ENCODE assay signal across 14 mouse cellular contexts in genomic region chr17:12160984-12161764, GRCm38 (mm10). TPM values are rescaled to one million over a fixed set of nuclear protein-coding genes. Genes with fewer than 3 reads are reported as not detected.
DNase-seq lines count a peak whose midpoint lies in the region; ATAC-seq and TF ChIP-seq lines count a peak whose summit lies in the region.
"Had no signal": no experiment of that assay in that cellular context is flagged by ENCODE, and none has a peak within 500 bp of the region (broad histone marks: within the 10 kb centered on the region; RNA-seq: fewer than 3 reads in every experiment).

No protein-coding gene starts in this region.

- H3K27ac ChIP-seq in thymus, adult 2 months (ENCODE audit: control insufficient read depth, insufficient read depth, low read length), result no peak overlapping the region
- H3K27ac ChIP-seq in neural tube, embryonic 15.5 days (replicated peaks), result no peak overlapping the region
- H3K27ac ChIP-seq: embryonic facial prominence, embryonic 13.5 days; heart, embryonic 13.5 days; hindbrain, embryonic 14.5 days; midbrain, embryonic 10.5 days had no signal

- 93% methylated on average over 13 of the region's 13 CpGs for WGBS in thymus, adult 2 months
- 91% methylated on average over 13 of the region's 13 CpGs for WGBS in neural tube, embryonic 15.5 days

- no peak for TF ChIP-seq CTCF in thymus, adult 2 months (IDR thresholded peaks at IDR 0.05; ENCODE audit: borderline replicate concordance, control insufficient read depth, extremely low read depth, insufficient read depth, low read length, poor library complexity)

- no peak overlapping the region for H3K9ac ChIP-seq in neural tube, embryonic 15.5 days (replicated peaks)
- H3K9ac ChIP-seq: embryonic facial prominence, embryonic 13.5 days; heart, embryonic 13.5 days; hindbrain, embryonic 14.5 days had no signal

- H3K9me3 ChIP-seq in neural tube, embryonic 15.5 days (replicated peaks), result no peaks in the 10 kb centered on the region
- H3K9me3 ChIP-seq: embryonic facial prominence, embryonic 13.5 days; heart, embryonic 13.5 days; midbrain, embryonic 10.5 days had no signal

- no peaks in the 10 kb centered on the region for H3K27me3 ChIP-seq in thymus, adult 2 months (ENCODE audit: control insufficient read depth, insufficient read depth, low read length)
- H3K27me3 ChIP-seq in neural tube, embryonic 15.5 days (replicated peaks), result no peaks in the 10 kb centered on the region
- H3K27me3 ChIP-seq: embryonic facial prominence, embryonic 13.5 days; heart, embryonic 13.5 days had no signal

- H3K4me3 ChIP-seq in thymus, adult 2 months (ENCODE audit: control insufficient read depth, insufficient read depth, low read length), result no peak overlapping the region
- H3K4me3 ChIP-seq in neural tube, embryonic 15.5 days (replicated peaks), result no peak overlapping the region
- H3K4me3 ChIP-seq: embryonic facial prominence, embryonic 13.5 days; heart, embryonic 13.5 days; midbrain, embryonic 10.5 days had no signal

- H3K4me1 ChIP-seq in thymus, adult 2 months (replicated peaks; ENCODE audit: control insufficient read depth, insufficient read depth, low read length), result peaks cover 14% of the 10 kb centered on the region
- peaks cover 27% of the 10 kb centered on the region for H3K4me1 ChIP-seq in neural tube, embryonic 15.5 days

- peak; percentile 34 for DNase-seq in gastrocnemius, postnatal 14 days
- no peak for DNase-seq in gastrocnemius, postnatal 4 days (ENCODE audit: low spot score in 2 of 2)
- DNase-seq in lung, adult 18-20 months, result peak; percentile 51 to 66
- no peak for DNase-seq in lung, postnatal 4 days
- peak; percentile 51 for DNase-seq in adrenal gland, postnatal 10 days
- peak; percentile 74 for DNase-seq in skeletal muscle tissue, adult 2 months (ENCODE audit: low read depth, low spot score)
- no peak for DNase-seq in thymus, adult 2 months
- DNase-seq: kidney, adult 2 months had no signal

- TF ChIP-seq POLR2A in thymus, adult 2 months (IDR thresholded peaks at IDR 0.05; ENCODE audit: control insufficient read depth, extremely low read depth, insufficient read depth, low read length, poor library complexity), result no peak

- intact Hi-C loops in gastrocnemius, postnatal 14 days (cut with DNase I; ENCODE audit: low total_unique reads), result no loop called here

- no peak overlapping the region for H3K4me2 ChIP-seq in neural tube, embryonic 15.5 days
- H3K4me2 ChIP-seq: embryonic facial prominence, embryonic 13.5 days; heart, embryonic 13.5 days; hindbrain, embryonic 14.5 days had no signal

- no peaks in the 10 kb centered on the region for H3K36me3 ChIP-seq in thymus, adult 2 months (ENCODE audit: control insufficient read depth, insufficient read depth, low read length)
- H3K36me3 ChIP-seq in neural tube, embryonic 15.5 days, result no peaks in the 10 kb centered on the region

- ATAC-seq in neural tube, embryonic 15.5 days (ENCODE audit: low FRiP score), result no peak
- ATAC-seq: forebrain, embryonic 14.5 days had no signal

RNA-seq across cellular contexts. Expression of gene Agpat4, which starts 42.7 kb away (rescaled TPM):
- total RNA-seq in gastrocnemius, postnatal 14 days (2021), result 1 to 10 TPM; 4.5 to 4.8 TPM
- total RNA-seq in gastrocnemius, postnatal 4 days (2021), result 10 to 100 TPM; 11.2 to 13.5 TPM
- 10 to 100 TPM; 19.9 to 21.0 TPM for total RNA-seq in adrenal gland, postnatal 10 days (2021)
- polyA plus RNA-seq in thymus, adult 2 months (2012; rRNA removed), result 11.5 and 11.8 TPM in 2 replicates
- polyA plus RNA-seq in neural tube, embryonic 15.5 days (2015; fragmentation: Nextera tagmentation; extraction: Ambion mirVana), result 55.5 and 55.8 TPM in 2 replicates

Comparison
In these comparisons a context has a peak if more than half of its experiments do, and no peak if none do; other contexts are left out.
1. DNase-seq: peak in gastrocnemius, postnatal 14 days (single experiment), lung, adult 18-20 months (2 of 2), adrenal gland, postnatal 10 days (single experiment) and skeletal muscle tissue, adult 2 months (single experiment); none in gastrocnemius, postnatal 4 days (0 of 2), lung, postnatal 4 days (0 of 2) and thymus, adult 2 months (single experiment).